Mouse (Mus musculus) heart, adult 10 weeks (tissue): ENCODE data around the gene Rnf44. TPM values are rescaled to one million over a fixed set of nuclear protein-coding genes. Genes with fewer than 3 reads are reported as not detected.

Experiments used
- polyA plus RNA-seq: library from polyadenylated mRNA; stranded (reverse); fragments of 350-450 nt; fragmentation: Illumina TruSeq; extraction: RNeasy Lipid Tissue Mini Kit (QIAGEN cat#74804); gene quantifications from one replicate; pipeline ENCODE4 v1.2.3, GENCODE M21; 2014; ENCODE audit warnings: low read depth, low replicate concordance

The Rnf44 gene
- polyA plus RNA-seq, result 37.2 TPM

DNA sequence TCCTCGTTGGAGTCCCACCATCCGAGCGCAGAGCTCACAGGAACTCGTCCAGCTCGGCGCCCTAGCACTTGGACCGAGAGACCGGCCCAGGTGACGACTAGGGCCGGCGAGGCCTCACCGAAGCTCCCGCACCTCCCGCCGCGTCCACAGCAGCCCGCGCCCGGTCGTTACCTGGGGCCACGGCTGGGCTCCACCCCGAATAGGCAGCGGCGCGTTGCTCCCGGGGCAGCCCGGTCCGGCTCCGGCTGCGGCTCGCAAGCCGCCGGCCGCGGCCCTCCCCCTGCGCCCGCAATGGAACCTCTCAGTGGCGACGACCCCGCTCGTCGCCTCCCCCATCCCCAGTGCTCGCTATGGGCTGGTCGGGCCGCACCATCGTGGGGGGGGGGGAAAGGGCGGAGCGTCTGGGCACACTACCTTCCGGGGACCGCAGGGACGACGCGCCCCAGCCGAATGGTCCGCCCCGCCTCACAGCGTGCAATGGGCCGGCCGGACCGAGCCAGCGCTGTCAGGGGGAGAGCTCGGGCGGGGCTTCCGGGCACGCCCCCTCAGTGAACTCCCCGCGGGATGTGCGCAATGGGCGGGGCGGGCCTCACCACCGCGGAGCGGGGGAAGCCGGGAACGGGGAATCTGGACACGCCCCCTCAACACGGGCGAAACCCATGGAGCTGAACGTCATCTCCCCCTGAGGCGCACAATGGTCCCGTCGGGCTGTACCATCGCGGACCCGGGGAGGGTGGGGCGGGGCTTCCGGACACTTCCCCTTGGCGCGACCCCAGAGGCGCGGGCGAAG, at the start of gene Rnf44:
Gene Rnf44 (minus strand): TSS at position 350 of the 790 bp plus-strand sequence.

GRCm38 (mm10) chr13:54701243-54701642, 7.5 kb upstream of the Rnf44 start, which contains the start of gene Cdhr2:
Gene Cdhr2, plus strand, starts transcription at chr13:54701461.

Other genes starting within 250 kb of the Rnf44 start
- 16.4 TPM for gene Thoc3, start 225.1 kb downstream of the Rnf44 start, polyA plus RNA-seq
- gene Simc1, start 190.1 kb downstream of the Rnf44 start, polyA plus RNA-seq, result 3.4 TPM
- 111 TPM for gene 4833439L19Rik, start 128.5 kb downstream of the Rnf44 start, polyA plus RNA-seq
- 6.3 TPM for gene Arl10, start 118.9 kb downstream of the Rnf44 start, polyA plus RNA-seq
- gene Nop16, start 103.8 kb downstream of the Rnf44 start, polyA plus RNA-seq, result 21.3 TPM
- 199 TPM for gene Higd2a, start 103.7 kb downstream of the Rnf44 start, polyA plus RNA-seq
- 65.5 TPM for gene Cltb, start 82.6 kb downstream of the Rnf44 start, polyA plus RNA-seq
- gene Faf2, start 72.1 kb downstream of the Rnf44 start, polyA plus RNA-seq, result 15.1 TPM
- gene Cdhr2, start 7.6 kb upstream of the Rnf44 start, polyA plus RNA-seq, result not detected
- gene Gprin1, start 56.0 kb upstream of the Rnf44 start, polyA plus RNA-seq, result not detected
- gene Sncb, start 72.7 kb upstream of the Rnf44 start, polyA plus RNA-seq, result not detected
- gene Eif4e1b, start 90.1 kb upstream of the Rnf44 start, polyA plus RNA-seq, result not detected
- gene Tspan17, start 95.5 kb upstream of the Rnf44 start, polyA plus RNA-seq, result 11.7 TPM